Mouse (Mus musculus): ENCODE measurements around the gene Cdc42ep4.

Cdc42ep4 gene

DNA sequence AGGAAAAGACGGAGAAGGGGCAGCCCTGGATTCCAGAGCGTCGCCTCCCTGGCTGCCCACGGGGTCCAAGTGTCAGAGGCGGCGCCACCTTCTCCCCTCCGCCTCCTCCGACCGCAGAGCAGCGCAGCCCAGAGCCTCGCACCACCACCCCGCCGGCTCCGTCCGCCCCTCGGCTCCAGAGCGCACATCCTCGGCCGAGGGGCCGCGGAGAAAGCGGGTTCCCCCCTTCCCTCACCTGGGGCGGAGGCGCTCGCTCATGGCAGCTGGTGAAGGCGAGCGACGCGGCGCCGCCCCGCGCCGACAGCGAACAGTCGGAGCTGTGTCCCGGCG, 68.1 kb downstream of the Cdc42ep4 start:
- DNase-seq (ENCODE audit: low spot score), result no peak

DNA sequence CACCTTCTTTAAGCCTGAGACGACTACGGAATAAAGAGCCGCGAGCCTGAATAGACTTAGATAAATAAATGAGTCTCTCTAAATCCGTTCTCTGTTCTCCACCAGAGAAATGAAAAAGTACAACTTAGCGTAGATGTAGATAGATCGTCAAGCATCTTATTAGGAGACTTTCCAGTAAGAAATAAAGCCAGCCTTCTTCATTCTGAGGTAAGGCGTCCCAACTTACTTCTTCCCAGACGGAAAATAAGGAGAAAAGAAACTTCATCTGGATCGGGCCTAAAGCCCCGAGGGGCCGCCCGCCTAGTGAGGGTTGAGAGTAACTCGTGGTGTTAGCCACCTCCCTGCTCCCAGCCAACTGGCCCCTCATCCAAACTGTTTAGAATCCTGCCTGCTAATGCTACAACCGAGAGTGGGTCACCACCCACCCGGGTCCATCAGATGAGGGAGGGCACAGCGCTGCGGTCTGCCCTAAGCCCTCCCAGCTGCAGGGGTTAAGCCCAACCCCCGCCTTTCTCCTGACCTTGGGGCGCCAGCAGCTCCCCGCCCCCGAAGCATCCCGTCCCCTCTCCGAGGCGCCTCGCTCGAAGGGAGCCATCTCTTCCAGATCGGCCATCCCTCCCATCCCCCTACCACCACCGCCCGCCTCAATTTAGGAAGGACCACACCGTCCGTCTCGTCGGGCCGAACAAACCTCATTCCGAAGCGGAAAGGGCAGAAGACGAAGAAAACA, 68.6 kb downstream of the Cdc42ep4 start:
- no peak for DNase-seq (ENCODE audit: low spot score)

DNA sequence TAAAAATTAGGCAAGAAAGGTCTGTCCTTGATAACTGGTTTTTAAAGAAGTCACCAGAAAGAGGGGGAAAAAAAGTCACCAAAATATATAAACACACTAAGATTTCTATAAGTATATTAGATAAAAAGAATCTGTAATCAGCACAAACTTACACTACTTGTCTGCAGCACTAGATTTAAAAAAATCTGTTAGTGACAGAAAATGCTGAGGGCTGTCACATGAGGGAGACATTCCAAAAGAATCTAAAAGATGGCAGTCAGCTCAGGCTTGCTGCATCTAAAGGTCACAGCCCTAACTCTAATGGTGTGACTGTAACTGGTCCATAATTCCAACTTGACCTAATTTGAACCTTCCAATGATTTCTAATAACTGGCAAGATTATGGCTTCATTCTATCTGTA, 69.7 kb downstream of the Cdc42ep4 start:
- DNase-seq (ENCODE audit: low spot score), result no peak

DNA sequence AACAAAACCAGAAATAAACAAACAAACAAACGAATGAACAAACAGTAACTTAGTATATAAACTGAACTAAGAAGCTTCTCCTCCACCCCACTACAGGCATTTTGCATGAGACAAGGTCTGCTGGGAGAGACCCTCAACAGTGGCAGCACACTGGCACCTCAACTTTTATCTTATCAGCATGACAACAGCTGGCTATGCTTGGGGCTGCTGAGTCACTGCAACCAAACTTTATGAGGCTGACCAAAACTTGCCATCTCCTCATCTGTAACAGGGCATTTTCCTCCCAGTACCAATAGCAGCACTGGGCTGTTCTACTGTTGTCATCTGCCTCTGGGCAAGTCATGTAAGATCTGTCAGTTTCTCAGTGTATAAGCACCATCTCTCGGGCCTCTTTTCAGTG, 70.7 kb downstream of the Cdc42ep4 start:
- no peak for DNase-seq (ENCODE audit: low spot score)

DNA sequence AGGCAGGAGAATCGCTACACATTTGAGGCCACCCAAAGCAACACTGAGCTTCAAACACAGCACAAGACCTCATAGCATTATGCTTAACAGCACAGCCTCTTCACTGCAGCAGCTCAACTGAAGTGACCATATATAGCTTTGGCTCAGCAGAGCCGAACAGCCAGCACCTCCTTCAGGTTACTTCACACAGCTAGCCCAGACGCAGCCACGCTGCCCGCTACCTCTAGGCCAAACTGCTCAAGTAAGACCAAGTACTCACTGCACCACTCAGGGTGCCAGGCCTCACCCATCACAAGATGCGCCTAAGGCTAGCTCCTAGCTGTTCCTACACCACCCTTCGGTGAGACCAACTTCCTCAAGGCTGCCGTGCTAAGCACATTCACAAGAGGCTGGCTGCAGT, 73.3 kb downstream of the Cdc42ep4 start:
- no peak for DNase-seq (ENCODE audit: low spot score)

DNA sequence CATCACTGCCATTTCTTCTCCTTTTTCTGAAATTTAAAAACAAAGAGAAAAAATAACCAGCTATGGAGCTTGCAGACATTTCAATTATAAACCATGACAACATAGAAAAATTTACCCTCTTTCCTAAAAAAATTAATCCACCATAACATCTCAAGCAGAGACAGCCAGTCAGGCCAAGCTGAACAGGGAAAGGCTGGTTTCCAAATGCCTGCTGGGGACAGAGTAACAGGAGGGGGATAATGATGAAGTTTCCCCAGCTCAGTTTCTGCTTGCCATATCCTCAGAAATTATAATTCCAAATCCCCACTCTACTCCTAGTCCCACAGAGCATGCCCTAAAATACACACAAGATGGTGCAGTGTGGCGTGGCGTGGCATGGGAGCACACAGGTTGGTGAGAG, 74.3 kb downstream of the Cdc42ep4 start:
- DNase-seq (ENCODE audit: low spot score), result no peak
